Mouse (Mus musculus) frontal cortex, postnatal 25 days (tissue): Measurements from ENCODE around the gene Mapre1.
"Not testable (repeated sequence)": the region's sequence is repeated elsewhere in the genome, so short reads cannot be mapped to it uniquely, and the experiment has no call there.

Experiments used
- DNase-seq, 2 experiments: peaks; one replicate each; pipeline ENCODE4 v3.0.0; 2022; ENCODE audit warnings: low spot score in 2 of 2

Gene Mapre1

DNA sequence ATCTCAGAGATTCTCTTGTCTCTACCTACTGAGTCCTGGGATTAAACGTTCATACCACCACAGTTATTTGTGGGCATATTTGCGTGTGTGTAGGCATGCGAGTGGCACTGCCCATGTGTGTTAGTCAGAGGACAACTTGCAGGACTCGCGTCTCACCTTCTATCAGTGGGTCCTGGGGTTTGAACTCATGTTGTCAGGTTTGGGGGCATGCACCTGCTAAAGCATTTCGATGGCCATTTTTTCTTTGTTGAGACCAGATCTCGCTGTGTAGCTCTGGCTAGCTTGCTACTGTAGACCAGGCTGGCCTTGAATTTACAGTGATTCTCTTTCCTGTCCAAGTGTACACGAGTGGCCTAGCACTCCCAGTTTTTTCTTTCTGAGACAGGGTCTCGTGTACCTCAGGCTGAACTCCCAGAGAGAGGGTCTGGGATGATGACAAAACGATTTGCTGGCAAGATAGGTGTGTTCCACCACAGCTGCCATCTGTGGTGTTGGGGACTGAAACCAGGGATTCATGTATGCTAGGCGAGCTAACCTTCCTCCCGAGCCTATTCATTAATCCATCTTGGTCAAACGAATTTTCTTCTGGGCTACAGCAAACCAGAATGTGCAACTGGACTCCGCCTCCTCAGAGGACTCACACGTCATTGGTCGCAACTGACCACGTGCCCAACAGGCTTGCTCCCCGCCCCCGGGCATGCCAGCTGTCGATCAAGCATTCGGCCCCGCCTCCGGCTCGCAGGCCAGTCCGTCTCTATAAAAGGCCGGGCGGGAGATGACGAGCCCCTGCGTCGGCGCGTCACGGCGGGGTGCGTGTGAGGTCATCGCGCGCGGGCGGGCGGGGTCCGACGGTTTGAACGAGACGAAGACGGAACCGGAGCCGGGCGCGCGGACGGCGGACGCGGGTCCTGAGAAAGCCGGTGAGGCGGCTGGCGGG is at the start of gene Mapre1:
Mapre1 (plus strand) TSS at position 775 of the 937 bp plus-strand sequence.
- peak; percentile 98 to 99 for DNase-seq

GRCm38 (mm10) chr2:153693413-153693812 is 47.7 kb upstream of the Mapre1 start:
- not testable (repeated sequence) for DNase-seq

DNA sequence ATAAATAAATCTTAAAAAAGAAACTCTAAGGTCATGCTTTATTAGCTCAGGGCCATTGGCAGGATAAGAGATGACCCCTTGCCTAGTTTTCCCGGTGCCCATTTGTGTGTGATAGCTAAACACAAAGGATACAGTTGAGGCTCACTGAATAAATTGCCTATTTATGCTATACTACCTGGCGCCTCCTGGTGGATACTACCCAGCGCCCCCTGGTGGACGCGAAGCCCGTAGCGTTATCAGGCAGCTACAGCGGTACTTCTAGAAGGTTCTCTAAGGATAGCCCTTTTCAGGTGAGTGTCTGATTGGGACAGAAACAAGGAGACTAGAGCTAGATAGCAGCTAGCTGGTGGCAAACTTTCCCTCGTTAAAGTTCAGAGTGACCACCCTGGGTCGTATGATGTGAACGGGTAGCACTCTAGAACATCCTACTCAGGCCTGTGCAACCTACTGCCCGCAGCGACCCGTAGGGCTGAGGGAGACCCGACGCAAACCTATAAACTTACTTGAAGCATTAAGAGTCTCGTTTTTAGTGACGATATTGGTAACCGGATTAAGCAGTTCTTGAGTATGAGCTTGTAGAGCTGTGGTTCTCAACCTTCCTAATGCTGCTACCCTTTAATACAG is 46.5 kb upstream of the Mapre1 start:
- no peak for DNase-seq

GRCm38 (mm10) chr2:153696352-153696751 is 44.7 kb upstream of the Mapre1 start, which contains the start of gene Dnmt3c:
Gene Dnmt3c (plus strand): TSS chr2:153696652.
- DNase-seq, result no peak

DNA sequence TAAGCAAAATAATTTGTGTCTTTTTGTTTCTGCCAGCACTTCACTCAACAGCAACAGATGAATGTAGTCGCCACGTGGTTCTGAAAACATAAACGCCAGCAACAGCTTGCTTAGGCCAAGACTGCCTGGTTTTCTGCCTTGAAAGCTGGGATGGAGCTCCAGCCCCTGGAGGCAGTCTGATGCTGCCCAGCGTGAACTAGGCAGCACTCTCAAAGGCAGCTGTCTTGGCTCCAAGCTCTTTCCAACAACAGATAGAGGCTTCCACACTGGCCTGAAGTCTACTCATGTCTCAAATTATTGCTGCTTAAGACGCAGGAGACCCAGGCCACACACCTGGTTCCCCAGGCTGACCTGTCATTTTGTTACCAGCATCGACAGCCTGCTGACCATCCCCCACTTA is 37.7 kb upstream of the Mapre1 start:
- no peak for DNase-seq

GRCm38 (mm10) chr2:153710701-153711330 is 30.3 kb upstream of the Mapre1 start:
- no peak for DNase-seq

DNA sequence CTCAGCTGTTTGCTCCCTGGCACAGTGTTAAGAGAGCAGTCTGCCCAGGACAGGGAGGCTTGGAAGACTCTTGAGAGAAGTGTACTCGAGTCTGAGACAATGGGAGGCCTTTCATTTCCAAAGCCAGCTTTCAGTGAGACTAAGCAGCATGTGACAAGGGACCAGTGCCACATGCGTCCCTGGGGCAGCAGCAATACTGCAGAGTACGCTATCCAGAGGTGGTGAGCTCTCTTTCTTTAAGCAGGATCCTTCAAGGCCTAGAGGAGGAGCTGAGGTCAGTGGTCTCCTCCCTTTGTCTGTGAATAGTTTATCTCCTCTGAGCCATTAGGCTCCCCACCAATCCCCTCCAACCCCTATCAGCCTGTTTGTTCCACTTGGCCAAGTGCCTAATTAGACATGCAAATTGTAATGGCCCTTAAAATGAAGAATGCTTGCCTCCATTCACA is 28.4 kb upstream of the Mapre1 start:
- DNase-seq, result peak in 1 of 2 experiments; percentile 15

DNA sequence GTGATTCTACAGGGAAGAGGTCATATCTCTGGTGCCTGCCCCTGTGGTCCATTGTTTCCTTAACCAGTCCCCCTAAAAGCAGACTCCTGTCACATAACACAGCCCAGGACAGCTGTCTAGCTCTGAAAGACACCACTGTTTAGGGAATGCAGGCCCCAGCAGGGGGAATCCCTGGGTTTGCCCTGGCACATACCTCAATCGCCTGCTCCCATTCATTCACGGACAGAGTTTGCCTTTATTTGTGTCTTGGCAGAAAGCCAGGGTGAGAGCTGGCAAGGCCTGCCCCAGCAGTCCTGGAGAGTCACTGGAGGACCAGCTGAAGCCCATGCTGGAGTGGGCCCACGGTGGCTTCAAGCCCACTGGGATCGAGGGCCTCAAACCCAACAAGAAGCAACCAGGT is 27.8 kb upstream of the Mapre1 start:
- peak; percentile 25 to 27 for DNase-seq

DNA sequence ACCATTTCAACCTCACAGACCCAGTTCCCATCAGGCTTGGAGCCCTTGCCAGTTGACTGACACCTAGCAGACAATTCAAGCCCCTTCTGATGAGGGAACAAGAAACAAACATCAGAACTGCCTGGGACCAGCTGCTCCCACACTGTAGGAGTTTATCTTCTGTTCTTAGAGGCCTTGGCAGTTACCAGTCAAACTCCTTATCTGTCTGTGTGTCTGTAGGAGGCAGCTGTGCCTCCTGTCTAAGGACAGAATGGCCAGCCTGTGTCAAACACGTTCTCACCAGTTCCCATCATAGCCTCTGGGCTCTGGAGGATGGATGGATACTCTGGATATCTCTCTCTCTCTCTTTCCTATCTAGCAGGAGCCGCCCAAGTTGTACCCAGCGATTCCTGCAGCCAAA is 23.2 kb upstream of the Mapre1 start:
- DNase-seq, result not testable (repeated sequence)

GRCm38 (mm10) chr2:153723098-153723497 is 18.0 kb upstream of the Mapre1 start:
- DNase-seq, result no peak

GRCm38 (mm10) chr2:153724424-153724823 is 16.6 kb upstream of the Mapre1 start:
- no peak for DNase-seq

DNA sequence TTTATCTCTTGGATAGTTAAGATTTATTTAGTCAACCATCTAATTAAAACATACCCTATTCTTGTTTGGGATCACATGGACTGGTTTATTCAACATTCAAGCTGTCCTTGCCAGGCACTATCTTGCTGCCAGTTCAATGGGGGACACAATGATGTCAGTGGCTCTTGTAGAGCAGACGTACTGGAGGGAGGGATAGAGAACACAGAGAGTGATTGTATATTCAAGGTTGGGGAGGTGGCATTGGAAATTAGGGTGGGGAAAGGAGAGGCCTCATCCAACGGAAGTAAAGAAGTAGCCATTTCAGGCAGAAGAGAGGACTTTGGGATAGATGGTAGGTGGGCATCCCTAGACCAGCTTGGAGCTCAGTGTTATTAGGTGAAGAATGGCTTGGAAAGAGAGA is 16.2 kb upstream of the Mapre1 start:
- DNase-seq, result no peak

GRCm38 (mm10) chr2:153725291-153725690 is 15.8 kb upstream of the Mapre1 start:
- DNase-seq, result no peak

DNA sequence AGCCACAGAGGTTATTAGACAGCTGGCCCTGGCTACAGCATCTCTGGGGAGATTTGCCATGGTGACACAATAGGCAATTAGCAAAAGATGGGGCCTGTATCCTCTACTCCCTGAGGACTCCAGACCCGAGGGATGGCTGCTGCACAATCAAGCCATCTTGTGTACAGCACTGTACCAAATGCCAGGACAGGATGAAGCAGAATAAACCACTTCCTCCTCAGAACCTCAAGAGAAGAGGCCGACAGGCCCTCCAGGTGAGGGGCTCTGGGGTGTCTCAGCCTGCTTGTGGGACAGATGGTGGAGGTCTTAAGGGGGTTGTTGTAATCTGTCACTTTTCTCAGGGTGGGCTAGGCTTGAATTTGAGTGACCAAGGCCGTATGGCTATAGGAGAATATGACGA is 7.0 kb upstream of the Mapre1 start:
- no peak for DNase-seq

- DNase-seq, result peak in 1 of 2 experiments; percentile 10
Measured at GRCm38 (mm10) chr2:153741437-153742065, 477 bp downstream of the Mapre1 start.

DNA sequence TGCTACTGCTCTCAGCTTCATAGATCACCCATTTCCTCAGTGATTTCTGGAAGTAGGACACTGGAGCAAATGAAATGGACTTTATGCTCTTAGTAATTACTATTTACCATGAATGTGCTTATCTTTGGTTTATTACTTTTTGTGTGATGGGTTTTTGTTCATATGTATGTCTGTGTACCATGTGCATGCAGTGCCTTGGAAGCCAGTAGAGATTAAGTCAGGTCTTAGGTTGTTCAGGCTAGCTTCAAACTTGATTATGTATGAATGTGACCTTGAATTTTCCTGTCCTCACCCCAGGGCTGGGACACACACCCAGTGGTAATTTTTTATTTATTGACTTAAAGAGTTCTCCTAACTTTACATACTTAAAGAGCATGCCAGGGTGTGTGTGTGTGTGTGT is 6.9 kb downstream of the Mapre1 start:
- no peak for DNase-seq

DNA sequence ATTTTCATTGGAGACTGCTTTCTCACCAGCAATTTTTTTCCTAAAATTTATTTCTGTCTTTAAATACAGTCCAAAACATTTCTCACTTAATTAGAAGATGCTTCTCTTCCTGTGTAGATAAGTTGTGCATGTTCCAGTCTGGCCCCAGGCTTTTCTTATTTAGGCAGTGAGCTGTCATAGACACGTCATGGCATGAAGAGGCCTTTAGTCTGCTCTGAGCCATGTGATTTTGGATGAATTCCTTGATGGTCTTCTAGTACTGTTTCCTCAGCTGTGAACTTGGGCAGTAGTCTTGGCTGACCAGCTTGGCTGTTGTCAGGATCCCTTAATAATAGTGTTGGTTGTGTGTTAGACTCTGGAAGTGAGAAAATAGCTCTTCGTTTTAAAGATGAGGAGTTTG is 9.3 kb downstream of the Mapre1 start:
- DNase-seq, result no peak

GRCm38 (mm10) chr2:153762121-153762520 is 21.0 kb downstream of the Mapre1 start:
- no peak for DNase-seq

GRCm38 (mm10) chr2:153767484-153767883 is 26.4 kb downstream of the Mapre1 start:
- DNase-seq, result no peak

- DNase-seq, result no peak
Measured at GRCm38 (mm10) chr2:153768881-153769280, 27.8 kb downstream of the Mapre1 start.

DNA sequence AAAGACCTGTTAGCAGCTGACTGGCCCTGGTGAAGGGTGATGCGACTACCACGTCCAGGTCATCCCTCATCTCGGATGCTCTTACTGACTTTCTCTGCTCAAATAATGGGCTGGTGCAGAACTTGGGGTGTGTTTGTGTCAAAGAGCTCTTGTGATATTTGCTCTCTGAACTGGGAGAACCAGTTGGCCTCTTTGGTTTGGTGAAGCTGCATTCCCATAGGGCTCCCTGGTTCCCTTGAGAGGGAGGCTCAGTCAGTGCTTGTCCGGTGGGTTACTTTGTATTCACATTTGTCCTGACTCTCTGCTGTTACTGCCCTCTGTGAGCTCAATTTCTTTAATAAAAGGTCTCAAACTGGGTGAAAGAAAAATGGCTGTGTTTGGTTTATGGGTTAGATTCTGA is 31.9 kb downstream of the Mapre1 start:
- DNase-seq, result no peak

DNA sequence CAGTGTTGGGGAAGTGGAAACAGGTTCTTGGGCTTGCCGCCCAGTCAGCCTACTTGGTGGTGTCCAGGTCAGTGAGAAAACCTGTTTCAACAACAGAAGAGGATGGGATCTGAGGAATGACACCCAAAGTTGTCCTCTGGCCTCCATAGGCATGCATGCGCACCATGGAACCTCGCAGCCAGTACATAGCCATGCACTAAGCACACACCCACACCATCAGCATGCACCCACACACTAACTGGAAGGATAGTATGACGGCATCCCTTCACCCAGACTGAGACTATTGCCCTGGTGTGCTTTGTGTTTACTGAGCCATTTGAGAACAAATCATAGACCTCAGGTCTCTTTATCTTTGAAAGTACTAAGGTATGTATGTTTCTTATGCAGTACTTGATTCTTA is 34.4 kb downstream of the Mapre1 start:
- no peak for DNase-seq
